Mouse (Mus musculus): Measurements from ENCODE around the gene Gm19426.

DNA sequence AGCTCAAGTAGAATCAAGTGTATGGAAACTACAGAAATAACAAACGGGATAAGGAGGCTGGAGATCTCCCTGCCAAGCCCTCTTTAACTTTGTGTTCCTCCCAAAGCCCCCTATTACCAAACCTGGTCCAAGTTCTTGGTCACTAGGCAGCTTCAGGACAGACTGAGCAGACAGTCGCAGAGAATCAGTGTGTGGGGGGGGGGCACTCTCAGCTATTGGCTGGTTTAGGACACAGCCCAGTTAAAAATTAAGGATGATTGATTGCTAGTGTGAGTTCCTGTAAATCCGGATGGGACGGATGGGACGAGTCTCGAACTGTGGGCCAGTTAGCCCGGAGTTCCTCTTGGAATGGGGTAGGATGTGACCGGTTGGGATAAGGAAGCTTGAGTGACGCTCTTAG, 31.8 kb upstream of the Gm19426 start, which contains the start of gene Serping1:
- TF ChIP-seq CTCF (IDR thresholded peaks at IDR 0.05; ENCODE audit: low read depth, low read length) (no peak), POLR2A (IDR thresholded peaks at IDR 0.05; ENCODE audit: insufficient read depth, low read length) (no peak)
